Mouse (Mus musculus): ENCODE data around the gene Sephs1.

The Sephs1 gene

GRCm38 (mm10) chr2:4881350-4882248 is at the start of gene Sephs1:
TSS of gene Sephs1 (plus strand) at chr2:4881564.
- peak; percentile 81 for DNase-seq

- DNase-seq, result no peak
These were observed 49.2 kb upstream of the Sephs1 start for GRCm38 (mm10) chr2:4832166-4832565.

- no peak for DNase-seq
These were observed 31.9 kb upstream of the Sephs1 start for GRCm38 (mm10) chr2:4849449-4849848.

- peak; percentile 37 to 52 for DNase-seq
These were observed 24.2 kb upstream of the Sephs1 start for GRCm38 (mm10) chr2:4857186-4857585.

- no peak for DNase-seq
These were observed 23.2 kb upstream of the Sephs1 start for GRCm38 (mm10) chr2:4858161-4858560.

GRCm38 (mm10) chr2:4864008-4864816 is 17.2 kb upstream of the Sephs1 start:
- DNase-seq, result peak; percentile 25 to 85

GRCm38 (mm10) chr2:4864817-4865296 is 16.5 kb upstream of the Sephs1 start:
- DNase-seq, result no peak

GRCm38 (mm10) chr2:4868028-4868725 is 13.2 kb upstream of the Sephs1 start:
- DNase-seq, result no peak

GRCm38 (mm10) chr2:4872740-4873139 is 8.6 kb upstream of the Sephs1 start:
- DNase-seq, result no peak

GRCm38 (mm10) chr2:4873331-4873730 is 8.0 kb upstream of the Sephs1 start:
- no peak for DNase-seq

GRCm38 (mm10) chr2:4875090-4875489 is 6.3 kb upstream of the Sephs1 start:
- no peak for DNase-seq

- DNase-seq, result no peak
These were observed 5.2 kb upstream of the Sephs1 start for GRCm38 (mm10) chr2:4876131-4876530.

GRCm38 (mm10) chr2:4880737-4881349 is 521 bp upstream of the Sephs1 start:
- DNase-seq, result peak; percentile 17 to 20

- peak; percentile 55 to 69 for DNase-seq
These were observed 956 bp downstream of the Sephs1 start for GRCm38 (mm10) chr2:4882249-4882791.

- no peak for DNase-seq
These were observed 1.8 kb downstream of the Sephs1 start for GRCm38 (mm10) chr2:4883009-4883704.

GRCm38 (mm10) chr2:4886896-4887295 is 5.5 kb downstream of the Sephs1 start:
- peak; percentile 51 to 75 for DNase-seq

GRCm38 (mm10) chr2:4895598-4895997 is 14.2 kb downstream of the Sephs1 start:
- no peak for DNase-seq

- DNase-seq, result no peak
These were observed 15.6 kb downstream of the Sephs1 start for GRCm38 (mm10) chr2:4896970-4897369.

- peak; percentile 38 to 61 for DNase-seq
These were observed 19.3 kb downstream of the Sephs1 start for GRCm38 (mm10) chr2:4900624-4901023.

GRCm38 (mm10) chr2:4902346-4902745 is 21.0 kb downstream of the Sephs1 start:
- peak; percentile 33 to 43 for DNase-seq

- no peak for DNase-seq
These were observed 25.8 kb downstream of the Sephs1 start for GRCm38 (mm10) chr2:4907120-4907519.

Measured in kidney, adult 8-10 months (tissue).